Mouse (Mus musculus) megakaryocyte, embryonic 14.5 days (primary cell): ENCODE data around the gene Uap1. TPM values are rescaled to one million over a fixed set of nuclear protein-coding genes. Genes with fewer than 3 reads are reported as not detected.

Experiments
- H3K27me3 ChIP-seq: replicated peaks from 2 replicates; pipeline ENCODE3; 2012; ENCODE audit warnings: inconsistent platforms
- H3K36me3 ChIP-seq: replicated peaks from 2 replicates; pipeline ENCODE3; 2012; ENCODE audit warnings: low read length, inconsistent platforms, mixed read lengths
- H3K4me1 ChIP-seq: 2 replicates; pipeline ENCODE4 v1.6.1; 2012; ENCODE audit warnings: inconsistent platforms
- H3K4me3 ChIP-seq: replicated peaks from 2 replicates; pipeline ENCODE3; 2012; ENCODE audit warnings: moderate library complexity, mild to moderate bottlenecking, inconsistent platforms
- H3K9me3 ChIP-seq: 2 replicates; pipeline ENCODE4 v1.6.1; 2012; ENCODE audit warnings: inconsistent platforms
- FLI1 ChIP-seq: IDR thresholded peaks from 2 replicates; pipeline ENCODE4 v1.6.1; 2012; ENCODE audit warnings: low read length, inconsistent platforms, mixed read lengths
- GATA1 ChIP-seq: IDR thresholded peaks from 3 replicates; pipeline ENCODE4 v1.6.1; 2012; ENCODE audit warnings: mixed read lengths, low read length, inconsistent platforms, borderline replicate concordance
- polyA plus RNA-seq: library from polyadenylated mRNA; stranded (reverse); fragments of >175 nt; gene quantifications from 2 replicates; pipeline ENCODE4 v1.2.3, GENCODE M21; 2012; ENCODE audit warnings: low replicate concordance; ENCODE audit not compliant: insufficient read depth

Gene Uap1
- 0.74 and 2.3 TPM in 2 replicates for polyA plus RNA-seq

- TF ChIP-seq GATA1 (no peak), FLI1 (no peak)
- Histone ChIP-seq H3K4me1 (peaks cover 24% of the 10 kb centered on the region), H3K9me3 (no peaks in the 10 kb centered on the region), H3K36me3 (no peaks in the 10 kb centered on the region), H3K4me3 (peak within 1 kb of the TSS; percentile 98), H3K27me3 (no peaks in the 10 kb centered on the region)
Measured at GRCm38 (mm10) chr1:170174814-170175332, at the start of gene Uap1. TSS of gene Uap1 (minus strand) at chr1:170174957.

GRCm38 (mm10) chr1:170223276-170223675 is 48.5 kb upstream of the Uap1 start:
- H3K9me3 ChIP-seq: peaks cover 5% of the 10 kb centered on the region; the same call in 1 of the 2 replicates
- H3K4me1 ChIP-seq: peaks cover 8% of the 10 kb centered on the region; the same call in 1 of the 2 replicates
- H3K27me3 ChIP-seq: peaks cover 9% of the 10 kb centered on the region
- H3K4me3 ChIP-seq: no peak overlapping the region
- no peaks in the 10 kb centered on the region for H3K36me3 ChIP-seq
- TF ChIP-seq GATA1 (no peak), FLI1 (no peak)

- H3K4me1 ChIP-seq: peaks cover 8% of the 10 kb centered on the region; the same call in 1 of the 2 replicates
- H3K4me3 ChIP-seq: no peak overlapping the region
- no peaks in the 10 kb centered on the region for H3K36me3 ChIP-seq
- peaks cover 4% of the 10 kb centered on the region for H3K27me3 ChIP-seq
- no peak for TF ChIP-seq GATA1
- no peak for TF ChIP-seq FLI1
- H3K9me3 ChIP-seq: peaks cover 5% of the 10 kb centered on the region; the same call in 1 of the 2 replicates
Measured at GRCm38 (mm10) chr1:170220351-170220750, 45.6 kb upstream of the Uap1 start.

GRCm38 (mm10) chr1:170218091-170218884 is 43.5 kb upstream of the Uap1 start:
- TF ChIP-seq FLI1 (no peak), GATA1 (no peak)
- Histone ChIP-seq H3K27me3 (no peaks in the 10 kb centered on the region), H3K4me3 (no peak overlapping the region), H3K4me1 (peaks cover 9% of the 10 kb centered on the region; the same call in 1 of the 2 replicates), H3K36me3 (no peaks in the 10 kb centered on the region), H3K9me3 (no peaks in the 10 kb centered on the region)

GRCm38 (mm10) chr1:170215590-170215989 is 40.8 kb upstream of the Uap1 start:
- TF ChIP-seq FLI1: no peak; the same call in 1 of the 2 replicates
- TF ChIP-seq GATA1: no peak
- peak overlapping the region; percentile 97 for H3K4me3 ChIP-seq
- no peaks in the 10 kb centered on the region for H3K27me3 ChIP-seq
- peaks cover 12% of the 10 kb centered on the region; the same call in 1 of the 2 replicates for H3K4me1 ChIP-seq
- H3K9me3 ChIP-seq: no peaks in the 10 kb centered on the region
- H3K36me3 ChIP-seq: peaks cover 19% of the 10 kb centered on the region

GRCm38 (mm10) chr1:170214757-170215522 is 40.2 kb upstream of the Uap1 start, which contains the start of gene Uhmk1:
TSS of gene Uhmk1 (minus strand) at chr1:170215397.
- Histone ChIP-seq H3K36me3 (peaks cover 26% of the 10 kb centered on the region), H3K9me3 (no peaks in the 10 kb centered on the region), H3K4me3 (peak within 1 kb of the TSS; percentile 97), H3K4me1 (peaks cover 12% of the 10 kb centered on the region; the same call in 1 of the 2 replicates), H3K27me3 (no peaks in the 10 kb centered on the region)
- TF ChIP-seq FLI1: no peak; the same call in 1 of the 2 replicates

GRCm38 (mm10) chr1:170214383-170214756 is 39.6 kb upstream of the Uap1 start:
- Histone ChIP-seq H3K4me1 (peaks cover 12% of the 10 kb centered on the region; the same call in 1 of the 2 replicates), H3K4me3 (peak overlapping the region; percentile 97), H3K27me3 (no peaks in the 10 kb centered on the region), H3K9me3 (no peaks in the 10 kb centered on the region), H3K36me3 (peaks cover 32% of the 10 kb centered on the region)
- no peak for TF ChIP-seq GATA1
- no peak for TF ChIP-seq FLI1

- H3K4me3 ChIP-seq: no peak overlapping the region
- TF ChIP-seq GATA1 (no peak), FLI1 (no peak)
Measured at GRCm38 (mm10) chr1:170213181-170213879, 38.6 kb upstream of the Uap1 start.

GRCm38 (mm10) chr1:170206395-170206794 is 31.6 kb upstream of the Uap1 start:
- H3K4me1 ChIP-seq: 0 out of 2 replicates have a peak, but pooled peaks cover 4% of the 10 kb centered on the region
- H3K9me3 ChIP-seq: 0 out of 2 replicates have a peak, but pooled peaks cover 2% of the 10 kb centered on the region
- H3K4me3 ChIP-seq: no peak overlapping the region
- no peaks in the 10 kb centered on the region for H3K27me3 ChIP-seq
- TF ChIP-seq FLI1 (no peak), GATA1 (no peak)
- peaks cover 97% of the 10 kb centered on the region for H3K36me3 ChIP-seq

More at GRCm38 (mm10) chr1:170213181-170213879, 38.6 kb upstream of the Uap1 start:
- Histone ChIP-seq H3K4me1 (peaks cover 12% of the 10 kb centered on the region; the same call in 1 of the 2 replicates), H3K9me3 (no peaks in the 10 kb centered on the region), H3K27me3 (no peaks in the 10 kb centered on the region), H3K36me3 (peaks cover 42% of the 10 kb centered on the region)
